Mouse (Mus musculus) mouse embryonic stem cell (cell line): ENCODE measurements around the gene Cpne5.

ENCODE experiments used
- in situ Hi-C, 2 experiments: fragments of 300-500 bp; cut with MboI; formaldehyde crosslinking; loops; 1 replicate in 1 of 2; 3 replicates in 1 of 2; pipeline ENCODE4 v1.14.3; 2019 to 2020; ENCODE audit warnings: low sequenced_read_pairs in 2 of 2, low pct_unique_long_range_greater_than_20kb in 1 of 2, mixed read lengths in 1 of 2; ENCODE audit not compliant: unreplicated experiment in 1 of 2

Gene Cpne5

DNA sequence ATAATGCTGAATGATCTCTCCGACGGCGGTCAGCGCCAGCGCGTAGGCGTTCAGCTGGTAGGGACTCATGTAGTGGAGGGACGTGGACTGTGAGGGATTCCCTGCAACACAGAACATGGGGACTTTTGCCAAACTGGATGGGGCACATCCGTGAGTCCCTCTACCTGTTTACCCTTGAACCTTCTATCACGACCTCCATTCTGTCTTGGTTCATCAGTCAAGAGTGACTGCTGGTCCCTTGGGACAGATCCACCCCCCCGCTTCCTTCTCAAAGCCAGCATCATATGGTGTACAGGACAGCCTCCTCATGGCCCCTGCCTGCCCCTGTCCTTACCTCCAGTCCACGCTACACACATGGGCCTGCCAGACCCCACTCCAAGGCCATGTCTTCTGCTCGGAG lies 75.6 kb downstream of the Cpne5 start:
- in situ Hi-C loops, result no loop called here

DNA sequence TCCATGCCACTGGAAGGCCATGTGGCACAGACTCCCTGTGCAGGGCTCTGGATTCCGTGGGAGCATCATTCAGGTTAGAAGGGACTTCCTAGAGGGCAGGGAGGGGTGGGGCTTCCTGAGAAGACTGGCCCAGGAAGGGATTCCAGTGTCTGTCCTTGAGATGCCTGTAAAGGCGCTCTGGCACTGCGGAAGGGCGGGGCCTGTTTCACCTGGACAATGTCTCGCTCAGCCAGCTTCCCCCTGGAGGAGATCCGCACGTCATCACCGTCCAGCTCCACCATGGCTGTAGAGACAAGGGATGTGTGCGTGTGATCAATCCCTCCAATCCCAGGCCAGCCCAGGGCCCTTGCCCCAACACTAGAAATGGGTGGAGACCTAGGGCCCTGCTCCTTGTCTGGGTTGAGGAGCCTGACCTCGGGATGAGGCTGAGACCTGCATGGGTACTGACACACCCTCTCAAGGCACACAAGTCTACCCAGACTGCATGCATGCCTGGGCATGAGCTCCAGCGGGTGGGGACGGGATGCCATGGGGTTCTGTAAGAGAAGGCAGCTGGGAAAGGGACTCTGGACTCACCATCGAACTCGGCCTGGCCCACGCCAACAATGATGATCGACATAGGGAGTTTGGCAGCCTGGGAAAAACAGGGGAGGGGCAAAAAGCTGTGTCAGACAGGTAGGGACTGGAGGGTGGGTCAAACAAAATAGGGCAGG lies 78.1 kb downstream of the Cpne5 start:
- in situ Hi-C loops, result no loop called here

DNA sequence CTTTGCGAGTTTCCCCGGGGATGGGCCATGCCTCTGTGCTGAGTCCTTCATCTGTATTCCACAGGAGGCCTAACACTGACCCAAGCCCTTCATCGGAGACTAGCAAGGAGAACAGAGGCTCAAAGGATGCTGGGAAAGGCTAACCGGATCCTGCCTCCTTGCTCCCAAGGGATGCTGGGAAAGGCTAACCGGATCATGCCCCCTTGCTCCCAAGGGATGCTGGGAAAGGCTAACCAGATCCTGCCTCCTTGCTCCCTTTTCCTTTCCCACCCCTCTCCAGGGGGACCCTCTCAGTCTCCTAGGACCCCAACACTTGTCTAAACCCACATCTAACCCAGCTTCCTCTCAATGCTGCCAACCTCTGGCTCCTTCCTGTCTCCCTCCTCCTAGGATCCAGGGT lies 78.6 kb downstream of the Cpne5 start:
- in situ Hi-C loops, result no loop called here

DNA sequence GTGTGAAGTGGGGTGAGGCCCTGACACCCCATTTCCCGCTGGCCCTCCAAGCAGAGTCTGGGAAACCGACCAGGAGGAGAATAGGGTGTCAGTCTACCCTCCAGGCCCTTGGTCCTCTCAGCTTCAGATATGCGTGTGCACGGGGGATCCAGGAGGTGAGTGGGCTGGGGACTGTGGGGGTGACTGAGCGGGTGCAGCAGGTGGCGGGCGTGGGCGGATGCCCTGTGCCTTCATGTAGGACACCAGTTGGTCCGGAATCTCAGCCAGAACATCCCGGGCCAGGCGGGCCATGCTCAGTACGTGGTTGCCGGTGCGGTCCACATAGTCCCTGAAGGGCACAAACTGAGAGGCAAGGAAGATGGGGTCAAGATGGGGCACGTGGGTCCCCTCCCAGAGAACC lies 79.1 kb downstream of the Cpne5 start:
- in situ Hi-C loops, result no loop called here

DNA sequence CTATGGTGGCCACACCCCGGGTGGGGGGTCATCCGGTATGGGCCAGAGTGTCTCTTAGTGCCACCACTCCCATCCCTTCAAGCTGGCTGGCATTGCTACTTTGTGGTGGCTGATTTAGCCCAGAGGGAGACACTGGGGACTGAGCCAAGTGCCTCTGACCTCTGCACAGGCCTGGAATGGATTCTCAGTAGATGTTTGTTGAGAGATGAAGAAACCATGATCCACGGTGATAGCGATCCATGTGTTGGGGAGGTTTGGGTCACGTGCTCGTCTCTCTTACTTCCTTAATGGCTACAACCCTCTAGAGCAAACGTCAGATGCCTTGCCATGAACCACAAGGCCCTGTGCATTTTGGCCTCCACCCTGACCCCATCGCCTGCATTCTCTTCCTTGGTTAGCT lies 81.1 kb downstream of the Cpne5 start:
- in situ Hi-C loops, result no loop called here

- in situ Hi-C loops, result no loop called here
These were observed 81.6 kb downstream of the Cpne5 start for GRCm38 (mm10) chr17:29156396-29156795.

GRCm38 (mm10) chr17:29155355-29156135 lies 82.4 kb downstream of the Cpne5 start:
- in situ Hi-C loops, result no loop called here

DNA sequence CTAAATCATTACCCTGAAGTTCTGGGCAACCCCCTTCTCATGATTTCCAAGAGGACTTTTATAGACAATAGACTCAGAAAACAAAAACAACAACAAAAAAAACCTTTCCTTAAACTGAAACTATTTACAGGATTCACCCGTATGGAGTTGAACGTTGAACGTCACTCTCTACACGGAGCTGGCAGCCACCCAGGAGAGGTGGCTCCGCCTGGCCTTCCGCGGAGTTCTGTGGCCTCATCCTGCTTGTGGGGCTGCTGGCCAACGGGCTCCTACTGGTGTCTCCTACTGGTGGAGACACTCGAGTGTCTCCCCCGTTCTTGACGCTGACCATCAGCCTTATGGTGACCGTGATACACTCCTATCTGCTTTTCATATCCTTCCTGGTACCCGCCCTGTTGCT lies 83.7 kb downstream of the Cpne5 start:
- in situ Hi-C loops, result no loop called here

- in situ Hi-C loops, result no loop called here
These were observed 85.4 kb downstream of the Cpne5 start for GRCm38 (mm10) chr17:29152547-29152946.

DNA sequence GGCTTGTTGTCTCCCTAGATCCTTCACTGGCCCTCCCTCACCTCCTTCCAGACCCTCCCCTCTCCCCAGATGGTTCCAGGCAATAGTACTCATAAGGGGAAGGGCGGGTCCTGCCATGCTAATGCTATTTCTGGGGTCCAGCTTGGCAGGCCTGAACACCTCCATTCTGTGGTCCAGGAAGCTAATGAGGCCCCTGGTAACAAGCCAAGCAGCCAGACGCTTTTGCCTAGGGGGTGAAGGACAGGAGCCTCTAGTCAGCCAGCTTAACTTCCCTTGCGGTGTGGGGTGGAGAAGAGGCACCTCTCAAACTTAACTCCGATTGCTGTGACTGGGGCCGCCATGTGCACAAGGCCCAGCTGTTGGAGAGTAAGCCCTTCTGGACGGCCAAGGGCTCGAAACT lies 88.2 kb downstream of the Cpne5 start:
- in situ Hi-C loops, result no loop called here

DNA sequence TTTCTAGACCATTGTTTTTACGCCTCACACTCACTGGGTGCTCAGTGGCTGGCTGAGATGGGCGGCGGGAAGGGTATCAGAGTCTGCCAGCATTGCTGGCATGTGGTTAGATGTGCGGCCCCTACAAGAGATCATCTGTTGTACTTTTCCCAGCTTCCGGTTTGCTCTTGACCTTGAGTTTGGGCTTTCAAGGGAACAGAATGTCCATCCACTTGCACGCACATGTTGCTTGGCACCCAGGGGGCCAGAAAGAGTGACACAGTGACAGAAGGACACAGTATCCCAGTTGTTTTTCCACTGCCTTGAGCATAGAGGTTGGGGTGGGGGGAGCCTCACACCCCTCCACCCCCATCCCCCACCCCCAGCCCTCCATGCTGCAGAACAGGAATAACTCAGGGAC lies 90.2 kb downstream of the Cpne5 start:
- in situ Hi-C loops, result no loop called here

- in situ Hi-C loops, result no loop called here
These were observed 90.7 kb downstream of the Cpne5 start for GRCm38 (mm10) chr17:29147273-29147672.

DNA sequence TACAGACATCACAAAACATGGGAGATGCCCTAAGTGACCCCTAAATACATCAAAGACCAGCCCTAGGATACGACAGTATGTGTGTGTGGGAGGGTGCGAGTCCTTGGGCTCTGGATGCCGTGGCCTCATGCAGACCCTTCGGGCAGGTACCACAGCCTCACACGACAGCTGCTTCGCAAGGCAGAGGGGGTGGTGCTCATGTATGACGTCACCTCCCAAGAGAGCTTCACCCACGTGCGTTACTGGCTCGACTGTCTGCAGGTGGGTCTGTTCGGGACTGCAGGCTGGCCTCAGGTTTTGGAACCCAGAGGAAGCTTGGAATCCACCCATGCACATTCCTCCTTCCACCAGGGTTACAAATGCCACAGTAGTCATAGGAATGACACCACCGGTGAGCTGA lies 92.9 kb downstream of the Cpne5 start:
- in situ Hi-C loops, result no loop called here

- in situ Hi-C loops, result no loop called here
These were observed 94.7 kb downstream of the Cpne5 start for GRCm38 (mm10) chr17:29143266-29143665.

GRCm38 (mm10) chr17:29141577-29141976 lies 96.4 kb downstream of the Cpne5 start:
- in situ Hi-C loops, result no loop called here

DNA sequence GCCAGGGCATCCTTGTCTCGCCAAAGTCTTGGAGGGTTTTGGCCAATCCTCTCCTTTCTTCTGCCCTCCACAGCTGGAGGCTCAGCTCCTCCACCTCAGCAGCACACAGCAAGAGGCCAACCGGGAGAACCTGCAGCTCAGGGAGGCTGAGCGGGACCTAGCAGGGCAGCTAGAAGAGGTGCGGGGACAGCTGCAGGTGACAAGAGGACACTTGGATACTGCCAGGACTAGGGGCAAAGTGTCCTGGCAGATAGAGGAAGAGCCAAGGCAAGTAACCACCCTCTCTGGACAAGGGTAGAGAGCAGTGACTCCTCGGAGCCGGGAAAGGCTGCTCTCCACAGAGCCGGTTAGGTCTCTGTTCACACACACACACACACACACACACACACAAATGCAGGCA lies 100.1 kb downstream of the Cpne5 start:
- in situ Hi-C loops, result no loop called here

DNA sequence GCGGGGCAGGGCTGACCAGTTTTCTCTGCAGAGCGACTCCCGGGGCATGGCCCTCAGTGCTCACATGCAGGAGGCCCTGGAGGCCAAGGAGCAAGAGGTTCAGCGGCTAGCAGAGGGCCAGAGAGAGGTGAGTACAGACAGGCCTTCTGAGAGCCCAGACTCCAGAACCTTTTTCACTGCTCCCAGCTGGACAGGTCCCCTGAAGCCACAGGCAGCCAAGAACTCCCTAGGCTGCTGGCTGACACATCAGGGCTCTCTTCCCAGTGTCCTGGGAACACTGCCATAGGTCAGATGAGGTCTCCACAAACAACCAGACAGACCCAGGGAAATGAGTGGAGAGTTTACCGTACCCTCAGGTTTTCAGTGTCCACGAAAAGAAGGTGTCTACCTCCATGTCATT lies 101.7 kb downstream of the Cpne5 start:
- in situ Hi-C loops, result no loop called here

- in situ Hi-C loops, result no loop called here
These were observed 102.9 kb downstream of the Cpne5 start for GRCm38 (mm10) chr17:29135066-29135465.

DNA sequence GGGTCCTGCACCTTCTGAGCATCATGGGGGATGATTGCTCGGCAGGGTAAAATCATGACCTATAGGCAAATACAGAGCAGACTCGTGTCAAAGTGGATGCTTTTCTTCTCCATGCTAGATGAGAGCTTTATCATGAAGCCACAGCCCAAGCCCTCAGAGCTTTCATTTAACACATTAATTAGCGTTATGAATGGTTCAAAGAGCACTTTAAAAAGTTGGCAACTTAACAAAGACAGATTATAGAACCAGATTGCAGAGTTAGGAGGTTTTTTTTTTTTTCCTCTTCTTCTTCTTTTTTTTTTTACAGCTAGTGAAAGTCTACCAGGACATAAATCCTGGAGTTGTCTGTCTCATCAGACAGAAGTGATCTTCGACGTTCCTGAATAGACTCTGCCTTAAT lies 108.6 kb downstream of the Cpne5 start:
- in situ Hi-C loops, result no loop called here

GRCm38 (mm10) chr17:29126561-29126960 lies 111.4 kb downstream of the Cpne5 start:
- in situ Hi-C loops, result no loop called here
